Mouse (Mus musculus) spleen, postnatal 4 days (tissue): Measurements from ENCODE around the gene Gmip.

ENCODE experiments used
- DNase-seq, 2 experiments: peaks; one replicate each; pipeline ENCODE4 v3.0.0; 2022; ENCODE audit warnings: low spot score in 2 of 2

The Gmip gene

GRCm38 (mm10) chr8:69861251-69861650 lies 52.8 kb downstream of the Gmip start:
- DNase-seq: no peak

- no peak for DNase-seq
Observed at GRCm38 (mm10) chr8:69863387-69864020, 55.0 kb downstream of the Gmip start.

GRCm38 (mm10) chr8:69864180-69864579 lies 55.7 kb downstream of the Gmip start:
- no peak for DNase-seq

GRCm38 (mm10) chr8:69867696-69868326 lies 59.3 kb downstream of the Gmip start:
- peak in 1 of 2 experiments; percentile 61 for DNase-seq

GRCm38 (mm10) chr8:69870003-69870765 lies 61.7 kb downstream of the Gmip start:
- peak in 1 of 2 experiments; percentile 61 for DNase-seq

- peak in 1 of 2 experiments; percentile 56 for DNase-seq
Observed at GRCm38 (mm10) chr8:69870907-69871306, 62.4 kb downstream of the Gmip start.
